Mouse (Mus musculus) heart, embryonic 12.5 days (tissue): ENCODE measurements around the gene Ntpcr. TPM values are rescaled to one million over a fixed set of nuclear protein-coding genes. Genes with fewer than 3 reads are reported as not detected.

Experiments
- ATAC-seq: fragments of 200-750 bp; cut with Nextera tagmentation; 2 replicates; pipeline ENCODE4 v1.8.0; 2017; ENCODE audit warnings: moderate TSS enrichment, moderate library complexity; ENCODE audit not compliant: insufficient number of reproducible peaks, low FRiP score
- H3K27ac ChIP-seq: fragments of 300-500 bp; sonication (generic); 2 replicates; pipeline ENCODE4 v1.5.1; 2016; ENCODE audit warnings: mild to moderate bottlenecking, moderate library complexity; ENCODE audit not compliant: poor library complexity, severe bottlenecking
- H3K27me3 ChIP-seq: fragments of 300-500 bp; sonication (generic); replicated peaks from 2 replicates; pipeline ENCODE4 v1.6.1; 2016; ENCODE audit warnings: mild to moderate bottlenecking, moderate library complexity
- H3K36me3 ChIP-seq: fragments of 300-500 bp; sonication (generic); 2 replicates; pipeline ENCODE4 v1.6.1; 2016; ENCODE audit warnings: mild to moderate bottlenecking, moderate library complexity
- H3K4me1 ChIP-seq: fragments of 300-500 bp; sonication (generic); replicated peaks from 2 replicates; pipeline ENCODE4 v1.6.1; 2016; ENCODE audit warnings: mild to moderate bottlenecking
- H3K4me2 ChIP-seq: fragments of 300-500 bp; sonication (generic); 2 replicates; pipeline ENCODE4 v1.6.1; 2016; ENCODE audit warnings: mild to moderate bottlenecking, moderate library complexity
- H3K4me3 ChIP-seq: fragments of 300-500 bp; sonication (generic); 2 replicates; pipeline ENCODE4 v1.5.1; 2016; ENCODE audit warnings: mild to moderate bottlenecking
- H3K9ac ChIP-seq: fragments of 300-500 bp; sonication (generic); 2 replicates; pipeline ENCODE4 v1.6.1; 2016; ENCODE audit warnings: mild to moderate bottlenecking, moderate library complexity
- H3K9me3 ChIP-seq: fragments of 300-500 bp; sonication (generic); replicated peaks from 2 replicates; pipeline ENCODE4 v1.6.1; 2016; ENCODE audit warnings: mild to moderate bottlenecking, moderate library complexity
- WGBS: fragments of 180-500 bp; shearing (Covaris S2); methylation state at CpG from one replicate; pipeline ENCODE4 v1.1.7; 2016; 5-methylcytosine and 5-hydroxymethylcytosine counted together
- polyA plus RNA-seq: library from polyadenylated mRNA; unstranded; fragments of >200 nt; fragmentation: Nextera tagmentation; extraction: Ambion mirVana; gene quantifications from 2 replicates; pipeline ENCODE4 v1.2.1, GENCODE M21; 2016

Ntpcr gene
- polyA plus RNA-seq, 1 experiment from 2014 or later: 24.5 TPM

- ATAC-seq: no peak
- Histone ChIP-seq H3K4me2 (no peak overlapping the region), H3K4me1 (no peaks in the 10 kb centered on the region), H3K9ac (no peak overlapping the region), H3K4me3 (no peak overlapping the region), H3K27me3 (no peaks in the 10 kb centered on the region), H3K27ac (no peak overlapping the region), H3K9me3 (peaks cover 3% of the 10 kb centered on the region; the same call in 1 of the 2 replicates), H3K36me3 (no peaks in the 10 kb centered on the region)
- 74% methylated on average over 15 of the region's 15 CpGs for WGBS
Measured at GRCm38 (mm10) chr8:125702868-125703473, 26.8 kb upstream of the Ntpcr start.

GRCm38 (mm10) chr8:125704434-125704833, 25.3 kb upstream of the Ntpcr start:
- Histone ChIP-seq H3K9ac (no peak overlapping the region), H3K9me3 (no peaks in the 10 kb centered on the region), H3K36me3 (no peaks in the 10 kb centered on the region), H3K4me1 (no peaks in the 10 kb centered on the region), H3K4me2 (no peak overlapping the region), H3K4me3 (no peak overlapping the region), H3K27ac (no peak overlapping the region), H3K27me3 (no peaks in the 10 kb centered on the region)
- WGBS: 86% methylated on average over 6 of the region's 6 CpGs
- no peak for ATAC-seq

- H3K4me1 ChIP-seq: no peaks in the 10 kb centered on the region
- WGBS: 77% methylated on average over 7 of the region's 7 CpGs
- ATAC-seq: no peak
Measured at GRCm38 (mm10) chr8:125705816-125706215, 23.9 kb upstream of the Ntpcr start.

GRCm38 (mm10) chr8:125709171-125709570, 20.6 kb upstream of the Ntpcr start:
- Histone ChIP-seq H3K4me2 (no peak overlapping the region), H3K9ac (no peak overlapping the region), H3K27me3 (no peaks in the 10 kb centered on the region), H3K4me3 (no peak overlapping the region), H3K27ac (no peak overlapping the region), H3K9me3 (peaks cover 2% of the 10 kb centered on the region; the same call in 1 of the 2 replicates), H3K36me3 (no peaks in the 10 kb centered on the region), H3K4me1 (no peaks in the 10 kb centered on the region)
- WGBS: 77% methylated on average over 5 of the region's 5 CpGs
- ATAC-seq: no peak

More at GRCm38 (mm10) chr8:125705816-125706215, 23.9 kb upstream of the Ntpcr start:
- no peaks in the 10 kb centered on the region for H3K9me3 ChIP-seq
- no peaks in the 10 kb centered on the region for H3K27me3 ChIP-seq
- H3K9ac ChIP-seq: no peak overlapping the region
- no peaks in the 10 kb centered on the region for H3K36me3 ChIP-seq
- no peak overlapping the region for H3K27ac ChIP-seq
- no peak overlapping the region for H3K4me2 ChIP-seq
- H3K4me3 ChIP-seq: no peak overlapping the region

- H3K9ac ChIP-seq: no peak overlapping the region
Measured at GRCm38 (mm10) chr8:125711514-125711913, 18.2 kb upstream of the Ntpcr start.

GRCm38 (mm10) chr8:125716211-125716610, 13.6 kb upstream of the Ntpcr start:
- Histone ChIP-seq H3K9me3 (peaks cover 2% of the 10 kb centered on the region; the same call in 1 of the 2 replicates), H3K27me3 (no peaks in the 10 kb centered on the region), H3K4me1 (peaks cover 23% of the 10 kb centered on the region), H3K27ac (no peak overlapping the region; the same call in 1 of the 2 replicates), H3K4me3 (no peak overlapping the region), H3K9ac (no peak overlapping the region), H3K36me3 (no peaks in the 10 kb centered on the region), H3K4me2 (no peak overlapping the region)
- ATAC-seq: no peak
- 38% methylated on average over 4 of the region's 4 CpGs for WGBS

More at GRCm38 (mm10) chr8:125711514-125711913, 18.2 kb upstream of the Ntpcr start:
- peak; percentile 89 for ATAC-seq
- Histone ChIP-seq H3K4me2 (no peak overlapping the region), H3K9me3 (peaks cover 2% of the 10 kb centered on the region; the same call in 1 of the 2 replicates), H3K27ac (no peak overlapping the region), H3K36me3 (no peaks in the 10 kb centered on the region), H3K27me3 (no peaks in the 10 kb centered on the region), H3K4me1 (peaks cover 4% of the 10 kb centered on the region), H3K4me3 (no peak overlapping the region)
- 47% methylated on average over 5 of the region's 5 CpGs for WGBS

- Histone ChIP-seq H3K4me3 (no peak overlapping the region), H3K27ac (no peak overlapping the region), H3K9ac (no peak overlapping the region), H3K4me1 (peaks cover 23% of the 10 kb centered on the region), H3K36me3 (no peaks in the 10 kb centered on the region), H3K4me2 (no peak overlapping the region), H3K9me3 (peaks cover 2% of the 10 kb centered on the region; the same call in 1 of the 2 replicates), H3K27me3 (no peaks in the 10 kb centered on the region)
- no peak for ATAC-seq
- WGBS: 41% methylated on average over 7 of the region's 7 CpGs
Measured at GRCm38 (mm10) chr8:125716613-125717012, 13.2 kb upstream of the Ntpcr start.

GRCm38 (mm10) chr8:125718914-125719313, 10.8 kb upstream of the Ntpcr start:
- Histone ChIP-seq H3K27me3 (no peaks in the 10 kb centered on the region), H3K4me2 (no peak overlapping the region), H3K4me3 (no peak overlapping the region), H3K4me1 (peaks cover 23% of the 10 kb centered on the region), H3K9me3 (no peaks in the 10 kb centered on the region), H3K27ac (no peak overlapping the region), H3K9ac (no peak overlapping the region), H3K36me3 (no peaks in the 10 kb centered on the region)
- 67% methylated on average over 4 of the region's 4 CpGs for WGBS
- no peak for ATAC-seq

- ATAC-seq: no peak
- H3K36me3 ChIP-seq: no peaks in the 10 kb centered on the region
- no peak overlapping the region for H3K27ac ChIP-seq
- H3K9me3 ChIP-seq: no peaks in the 10 kb centered on the region
- H3K4me1 ChIP-seq: peaks cover 8% of the 10 kb centered on the region
- no peak overlapping the region for H3K9ac ChIP-seq
- no peak overlapping the region for H3K4me2 ChIP-seq
- WGBS: 90% methylated on average over 7 of the region's 7 CpGs
- H3K27me3 ChIP-seq: no peaks in the 10 kb centered on the region
- no peak overlapping the region for H3K4me3 ChIP-seq
Measured at GRCm38 (mm10) chr8:125722675-125723074, 7.1 kb upstream of the Ntpcr start.

GRCm38 (mm10) chr8:125723437-125723836, 6.3 kb upstream of the Ntpcr start:
- H3K4me2 ChIP-seq: no peak overlapping the region
- H3K27me3 ChIP-seq: no peaks in the 10 kb centered on the region
- H3K9me3 ChIP-seq: no peaks in the 10 kb centered on the region
- WGBS: 91% methylated on average over 6 of the region's 6 CpGs
- ATAC-seq: no peak
- no peaks in the 10 kb centered on the region for H3K4me1 ChIP-seq
- no peak overlapping the region for H3K9ac ChIP-seq
- no peak overlapping the region for H3K4me3 ChIP-seq
- no peak overlapping the region for H3K27ac ChIP-seq
- H3K36me3 ChIP-seq: no peaks in the 10 kb centered on the region

- H3K36me3 ChIP-seq: no peaks in the 10 kb centered on the region
- H3K27me3 ChIP-seq: no peaks in the 10 kb centered on the region
- 64% methylated on average over 6 of the region's 6 CpGs for WGBS
- H3K9ac ChIP-seq: no peak overlapping the region
- H3K4me1 ChIP-seq: no peaks in the 10 kb centered on the region
- H3K27ac ChIP-seq: no peak overlapping the region
- ATAC-seq: no peak
- no peak overlapping the region for H3K4me3 ChIP-seq
- H3K9me3 ChIP-seq: no peaks in the 10 kb centered on the region
- H3K4me2 ChIP-seq: no peak overlapping the region
Measured at GRCm38 (mm10) chr8:125725037-125725820, 4.5 kb upstream of the Ntpcr start.
